Mouse (Mus musculus) neural tube, embryonic 12.5 days (tissue): Measurements from ENCODE around the gene Ctsd. TPM values are rescaled to one million over a fixed set of nuclear protein-coding genes. Genes with fewer than 3 reads are reported as not detected.

Experiments
- ATAC-seq: fragments of 200-750 bp; cut with Nextera tagmentation; 2 replicates; pipeline ENCODE4 v1.8.0; 2017; ENCODE audit warnings: low read depth, mild to moderate bottlenecking, moderate TSS enrichment, moderate library complexity; ENCODE audit not compliant: low FRiP score
- H3K27ac ChIP-seq: fragments of 300-500 bp; sonication (generic); 2 replicates; pipeline ENCODE4 v1.5.1; 2016
- H3K27me3 ChIP-seq: fragments of 300-500 bp; sonication (generic); replicated peaks from 2 replicates; pipeline ENCODE4 v1.6.1; 2016; ENCODE audit warnings: mild to moderate bottlenecking
- H3K36me3 ChIP-seq: fragments of 300-500 bp; sonication (generic); 2 replicates; pipeline ENCODE4 v1.6.1; 2016; ENCODE audit warnings: mild to moderate bottlenecking
- H3K4me1 ChIP-seq: fragments of 300-500 bp; sonication (generic); 2 replicates; pipeline ENCODE4 v1.6.1; 2016
- H3K4me2 ChIP-seq: fragments of 300-500 bp; sonication (generic); replicated peaks from 2 replicates; pipeline ENCODE4 v1.6.1; 2016; ENCODE audit warnings: mild to moderate bottlenecking
- H3K4me3 ChIP-seq: fragments of 300-500 bp; sonication (generic); 2 replicates; pipeline ENCODE4 v1.5.1; 2016
- H3K9ac ChIP-seq: fragments of 300-500 bp; sonication (generic); 2 replicates; pipeline ENCODE4 v1.6.1; 2016; ENCODE audit warnings: mild to moderate bottlenecking
- H3K9me3 ChIP-seq: fragments of 300-500 bp; sonication (generic); 2 replicates; pipeline ENCODE4 v1.6.1; 2016; ENCODE audit warnings: mild to moderate bottlenecking
- WGBS: fragments of 180-500 bp; shearing (Covaris S2); methylation state at CpG from one replicate; pipeline ENCODE4 v1.1.7; 2016; 5-methylcytosine and 5-hydroxymethylcytosine counted together
- polyA plus RNA-seq: library from polyadenylated mRNA; unstranded; fragments of >200 nt; fragmentation: Nextera tagmentation; extraction: Ambion mirVana; gene quantifications from 2 replicates; pipeline ENCODE4 v1.2.1, GENCODE M21; 2016

Gene Ctsd
- polyA plus RNA-seq, 1 experiment from 2014 or later = 207 TPM

- peaks cover 43% of the 10 kb centered on the region for H3K27me3 ChIP-seq
Observed at GRCm38 (mm10) chr7:142370937-142371336, 16.9 kb downstream of the Ctsd start.

GRCm38 (mm10) chr7:142369820-142370219 is 18.0 kb downstream of the Ctsd start:
- H3K9ac ChIP-seq = no peak overlapping the region
- WGBS = 70% methylated on average over 6 of the region's 6 CpGs
- H3K4me1 ChIP-seq = 0 out of 2 replicates have a peak, but pooled peaks cover 10% of the 10 kb centered on the region
- no peak overlapping the region for H3K4me3 ChIP-seq
- no peak for ATAC-seq
- peaks cover 5% of the 10 kb centered on the region; the same call in 1 of the 2 replicates for H3K36me3 ChIP-seq
- H3K4me2 ChIP-seq = no peak overlapping the region
- no peak overlapping the region for H3K27ac ChIP-seq
- H3K27me3 ChIP-seq = peaks cover 43% of the 10 kb centered on the region
- H3K9me3 ChIP-seq = no peaks in the 10 kb centered on the region

More at GRCm38 (mm10) chr7:142370937-142371336, 16.9 kb downstream of the Ctsd start:
- Histone ChIP-seq H3K4me1 (0 out of 2 replicates have a peak, but pooled peaks cover 10% of the 10 kb centered on the region), H3K27ac (no peak overlapping the region), H3K9me3 (no peaks in the 10 kb centered on the region), H3K4me3 (no peak overlapping the region), H3K9ac (no peak overlapping the region), H3K4me2 (no peak overlapping the region), H3K36me3 (peaks cover 13% of the 10 kb centered on the region)
- no peak for ATAC-seq
- 84% methylated on average over 18 of the region's 18 CpGs for WGBS

- WGBS = 85% methylated on average over 2 of the region's 2 CpGs
- Histone ChIP-seq H3K9me3 (no peaks in the 10 kb centered on the region), H3K36me3 (no peaks in the 10 kb centered on the region), H3K4me1 (0 out of 2 replicates have a peak, but pooled peaks cover 10% of the 10 kb centered on the region), H3K4me3 (no peak overlapping the region), H3K4me2 (no peak overlapping the region), H3K9ac (no peak overlapping the region), H3K27ac (no peak overlapping the region), H3K27me3 (peaks cover 43% of the 10 kb centered on the region)
- no peak for ATAC-seq
Observed at GRCm38 (mm10) chr7:142368856-142369255, 19.0 kb downstream of the Ctsd start.

GRCm38 (mm10) chr7:142363107-142363506 is 24.7 kb downstream of the Ctsd start:
- H3K36me3 ChIP-seq = no peaks in the 10 kb centered on the region
- H3K27ac ChIP-seq = no peak overlapping the region
- no peak overlapping the region for H3K4me3 ChIP-seq
- no peak overlapping the region for H3K9ac ChIP-seq
- H3K4me2 ChIP-seq = no peak overlapping the region
- no peak for ATAC-seq
- no peaks in the 10 kb centered on the region for H3K27me3 ChIP-seq
- no peaks in the 10 kb centered on the region for H3K4me1 ChIP-seq
- 79% methylated on average over 4 of the region's 4 CpGs for WGBS
- no peaks in the 10 kb centered on the region for H3K9me3 ChIP-seq

GRCm38 (mm10) chr7:142360743-142361142 is 27.1 kb downstream of the Ctsd start:
- no peak overlapping the region for H3K4me3 ChIP-seq
- H3K9ac ChIP-seq = no peak overlapping the region
- H3K9me3 ChIP-seq = no peaks in the 10 kb centered on the region
- H3K4me1 ChIP-seq = no peaks in the 10 kb centered on the region
- H3K27ac ChIP-seq = no peak overlapping the region
- H3K27me3 ChIP-seq = no peaks in the 10 kb centered on the region
- no peaks in the 10 kb centered on the region for H3K36me3 ChIP-seq
- no peak for ATAC-seq
- no peak overlapping the region for H3K4me2 ChIP-seq

GRCm38 (mm10) chr7:142359129-142359528 is 28.7 kb downstream of the Ctsd start:
- no peak overlapping the region for H3K4me2 ChIP-seq
- H3K27ac ChIP-seq = no peak overlapping the region
- H3K9me3 ChIP-seq = no peaks in the 10 kb centered on the region
- no peak overlapping the region for H3K4me3 ChIP-seq
- H3K36me3 ChIP-seq = no peaks in the 10 kb centered on the region
- no peaks in the 10 kb centered on the region for H3K4me1 ChIP-seq
- no peaks in the 10 kb centered on the region for H3K27me3 ChIP-seq
- 80% methylated on average over 8 of the region's 8 CpGs for WGBS
- no peak overlapping the region for H3K9ac ChIP-seq
- no peak for ATAC-seq

- H3K36me3 ChIP-seq = no peaks in the 10 kb centered on the region
- H3K27me3 ChIP-seq = no peaks in the 10 kb centered on the region
- H3K9me3 ChIP-seq = no peaks in the 10 kb centered on the region
- no peak overlapping the region for H3K4me2 ChIP-seq
- H3K4me3 ChIP-seq = no peak overlapping the region
- H3K27ac ChIP-seq = no peak overlapping the region
- no peaks in the 10 kb centered on the region for H3K4me1 ChIP-seq
- 84% methylated on average over 3 of the region's 3 CpGs for WGBS
- no peak for ATAC-seq
- H3K9ac ChIP-seq = no peak overlapping the region
Observed at GRCm38 (mm10) chr7:142357566-142357965, 30.3 kb downstream of the Ctsd start.

GRCm38 (mm10) chr7:142354661-142355233 is 33.1 kb downstream of the Ctsd start:
- no peaks in the 10 kb centered on the region for H3K36me3 ChIP-seq
- ATAC-seq = no peak
- H3K4me2 ChIP-seq = no peak overlapping the region
- H3K27ac ChIP-seq = no peak overlapping the region
- no peaks in the 10 kb centered on the region for H3K27me3 ChIP-seq
- H3K9me3 ChIP-seq = no peaks in the 10 kb centered on the region
- 81% methylated on average over 8 of the region's 8 CpGs for WGBS
- no peaks in the 10 kb centered on the region for H3K4me1 ChIP-seq
- no peak overlapping the region for H3K4me3 ChIP-seq
- no peak overlapping the region for H3K9ac ChIP-seq

- Histone ChIP-seq H3K36me3 (no peaks in the 10 kb centered on the region), H3K4me3 (no peak overlapping the region), H3K4me2 (no peak overlapping the region), H3K27ac (no peak overlapping the region), H3K9me3 (no peaks in the 10 kb centered on the region), H3K4me1 (no peaks in the 10 kb centered on the region), H3K9ac (no peak overlapping the region), H3K27me3 (no peaks in the 10 kb centered on the region)
- 73% methylated on average over 5 of the region's 5 CpGs for WGBS
- no peak for ATAC-seq
Observed at GRCm38 (mm10) chr7:142353854-142354253, 34.0 kb downstream of the Ctsd start.

GRCm38 (mm10) chr7:142351569-142351968 is 36.3 kb downstream of the Ctsd start:
- H3K27me3 ChIP-seq = no peaks in the 10 kb centered on the region
- H3K4me3 ChIP-seq = no peak overlapping the region
- no peaks in the 10 kb centered on the region for H3K9me3 ChIP-seq
- WGBS = 81% methylated on average over 5 of the region's 5 CpGs
- ATAC-seq = no peak
- no peak overlapping the region for H3K27ac ChIP-seq
- H3K36me3 ChIP-seq = no peaks in the 10 kb centered on the region
- no peak overlapping the region for H3K4me2 ChIP-seq
- H3K9ac ChIP-seq = no peak overlapping the region
- no peaks in the 10 kb centered on the region for H3K4me1 ChIP-seq

GRCm38 (mm10) chr7:142349308-142349961 is 38.4 kb downstream of the Ctsd start:
- Histone ChIP-seq H3K27me3 (no peaks in the 10 kb centered on the region), H3K4me3 (no peak overlapping the region), H3K9ac (no peak overlapping the region), H3K9me3 (no peaks in the 10 kb centered on the region), H3K4me1 (no peaks in the 10 kb centered on the region), H3K27ac (no peak overlapping the region), H3K4me2 (no peak overlapping the region), H3K36me3 (no peaks in the 10 kb centered on the region)
- 26% methylated on average over 9 of the region's 9 CpGs for WGBS
- ATAC-seq = peak; percentile 56; the same call in 1 of the 2 replicates

GRCm38 (mm10) chr7:142347542-142347941 is 40.3 kb downstream of the Ctsd start:
- Histone ChIP-seq H3K4me1 (no peaks in the 10 kb centered on the region), H3K4me2 (no peak overlapping the region), H3K9me3 (no peaks in the 10 kb centered on the region), H3K27me3 (no peaks in the 10 kb centered on the region), H3K9ac (no peak overlapping the region), H3K36me3 (no peaks in the 10 kb centered on the region), H3K27ac (no peak overlapping the region), H3K4me3 (no peak overlapping the region)
- no peak for ATAC-seq
- WGBS = 81% methylated on average over 4 of the region's 4 CpGs

GRCm38 (mm10) chr7:142342247-142342640 is 45.6 kb downstream of the Ctsd start:
- no peak overlapping the region for H3K27ac ChIP-seq
- no peaks in the 10 kb centered on the region for H3K36me3 ChIP-seq
- H3K9me3 ChIP-seq = no peaks in the 10 kb centered on the region
- no peak overlapping the region for H3K4me2 ChIP-seq
- 79% methylated on average over 3 of the region's 3 CpGs for WGBS
- H3K4me1 ChIP-seq = no peaks in the 10 kb centered on the region
- no peaks in the 10 kb centered on the region for H3K27me3 ChIP-seq
- no peak overlapping the region for H3K4me3 ChIP-seq
- ATAC-seq = no peak
- no peak overlapping the region for H3K9ac ChIP-seq
